Mouse (Mus musculus): ENCODE data around the gene Ptpn1. TPM values are rescaled to one million over a fixed set of nuclear protein-coding genes. Genes with fewer than 3 reads are reported as not detected.
A peak's percentile ranks its signal among the peaks of the same experiment; 100 is the strongest.

The Ptpn1 gene
- polyA plus RNA-seq, 1 experiment from 2014 or later: 102 TPM

GRCm38 (mm10) chr2:168005005-168005404, 73.1 kb downstream of the Ptpn1 start:
- ATAC-seq: no peak
- Histone ChIP-seq H3K4me1 (replicated peaks) (peaks cover 12% of the 10 kb centered on the region), H3K9me3 (peaks cover 6% of the 10 kb centered on the region; the same call in 1 of the 2 replicates), H3K27ac (no peak overlapping the region), H3K4me2 (replicated peaks) (no peak overlapping the region), H3K4me3 (replicated peaks) (no peak overlapping the region), H3K27me3 (no peaks in the 10 kb centered on the region), H3K9ac (replicated peaks) (no peak overlapping the region), H3K36me3 (no peaks in the 10 kb centered on the region)
- WGBS: 79% methylated on average over 3 of the region's 3 CpGs

GRCm38 (mm10) chr2:168005616-168006015, 73.8 kb downstream of the Ptpn1 start:
- H3K9me3 ChIP-seq: peaks cover under 1% of the 10 kb centered on the region; the same call in 1 of the 2 replicates
- WGBS: 65% methylated on average over 3 of the region's 3 CpGs
- no peak overlapping the region for H3K27ac ChIP-seq
- H3K27me3 ChIP-seq: no peaks in the 10 kb centered on the region
- peaks cover 18% of the 10 kb centered on the region for H3K4me1 ChIP-seq (replicated peaks)
- H3K4me2 ChIP-seq (replicated peaks): no peak overlapping the region
- no peak for ATAC-seq
- H3K9ac ChIP-seq (replicated peaks): no peak overlapping the region
- no peak overlapping the region for H3K4me3 ChIP-seq (replicated peaks)
- no peaks in the 10 kb centered on the region for H3K36me3 ChIP-seq

- no peak overlapping the region for H3K9ac ChIP-seq (replicated peaks)
These were observed 74.6 kb downstream of the Ptpn1 start for GRCm38 (mm10) chr2:168006489-168006888.

GRCm38 (mm10) chr2:168008132-168008531, 76.3 kb downstream of the Ptpn1 start:
- Histone ChIP-seq H3K4me3 (replicated peaks) (no peak overlapping the region), H3K27me3 (no peaks in the 10 kb centered on the region), H3K36me3 (no peaks in the 10 kb centered on the region), H3K4me1 (replicated peaks) (peaks cover 20% of the 10 kb centered on the region), H3K4me2 (replicated peaks) (no peak overlapping the region), H3K27ac (no peak overlapping the region), H3K9me3 (no peaks in the 10 kb centered on the region), H3K9ac (replicated peaks) (no peak overlapping the region)
- ATAC-seq: no peak
- WGBS: 57% methylated on average over 3 of the region's 3 CpGs

More at GRCm38 (mm10) chr2:168006489-168006888, 74.6 kb downstream of the Ptpn1 start:
- H3K4me2 ChIP-seq (replicated peaks): no peak overlapping the region
- no peaks in the 10 kb centered on the region for H3K36me3 ChIP-seq
- H3K27me3 ChIP-seq: no peaks in the 10 kb centered on the region
- H3K27ac ChIP-seq: no peak overlapping the region
- H3K4me1 ChIP-seq (replicated peaks): peaks cover 27% of the 10 kb centered on the region
- whole genome bisulfite sequencing: 85% methylated on average over 6 of the region's 6 CpGs
- ATAC-seq: no peak
- no peak overlapping the region for H3K4me3 ChIP-seq (replicated peaks)
- H3K9me3 ChIP-seq: no peaks in the 10 kb centered on the region

GRCm38 (mm10) chr2:168009936-168010668, 78.2 kb downstream of the Ptpn1 start, which contains the start of gene Ripor3:
Gene Ripor3, minus strand, starts transcription at chr2:168010618.
- no peak within 1 kb of the TSS for H3K4me3 ChIP-seq (replicated peaks)
- peaks cover 18% of the 10 kb centered on the region for H3K4me1 ChIP-seq (replicated peaks)
- WGBS: 35% methylated on average over 9 of the region's 9 CpGs
- H3K27ac ChIP-seq: peak within 1 kb of the TSS; percentile 47
- H3K4me2 ChIP-seq (replicated peaks): no peak within 1 kb of the TSS
- no peaks in the 10 kb centered on the region for H3K36me3 ChIP-seq
- H3K9me3 ChIP-seq: no peaks in the 10 kb centered on the region
- H3K27me3 ChIP-seq: no peaks in the 10 kb centered on the region
- no peak within 1 kb of the TSS for H3K9ac ChIP-seq (replicated peaks)
- ATAC-seq: no peak

GRCm38 (mm10) chr2:168010893-168011292, 79.0 kb downstream of the Ptpn1 start:
- ATAC-seq: no peak
- H3K9ac ChIP-seq (replicated peaks): no peak overlapping the region
- H3K4me1 ChIP-seq (replicated peaks): peaks cover 18% of the 10 kb centered on the region
- H3K4me2 ChIP-seq (replicated peaks): no peak overlapping the region
- 51% methylated on average over 11 of the region's 11 CpGs for WGBS
- H3K9me3 ChIP-seq: no peaks in the 10 kb centered on the region
- no peaks in the 10 kb centered on the region for H3K27me3 ChIP-seq
- no peak overlapping the region for H3K27ac ChIP-seq
- no peaks in the 10 kb centered on the region for H3K36me3 ChIP-seq
- H3K4me3 ChIP-seq (replicated peaks): no peak overlapping the region

- Histone ChIP-seq H3K36me3 (no peaks in the 10 kb centered on the region), H3K4me1 (replicated peaks) (0 out of 2 replicates have a peak, but pooled peaks cover 4% of the 10 kb centered on the region), H3K9ac (replicated peaks) (no peak overlapping the region), H3K4me3 (replicated peaks) (no peak overlapping the region), H3K27ac (no peak overlapping the region), H3K9me3 (no peaks in the 10 kb centered on the region), H3K4me2 (replicated peaks) (no peak overlapping the region), H3K27me3 (no peaks in the 10 kb centered on the region)
- 14% methylated on average over 5 of the region's 5 CpGs for WGBS
- ATAC-seq: 0 out of 2 replicates have a peak, but pooled peaks have one; percentile 20
These were observed 85.1 kb downstream of the Ptpn1 start for GRCm38 (mm10) chr2:168016951-168017391.

GRCm38 (mm10) chr2:168019201-168019715, 87.4 kb downstream of the Ptpn1 start:
- H3K36me3 ChIP-seq: no peaks in the 10 kb centered on the region
- no peak for ATAC-seq
- H3K4me2 ChIP-seq (replicated peaks): no peak overlapping the region
- no peak overlapping the region for H3K27ac ChIP-seq
- H3K9me3 ChIP-seq: no peaks in the 10 kb centered on the region
- no peaks in the 10 kb centered on the region for H3K27me3 ChIP-seq
- whole genome bisulfite sequencing: 80% methylated on average over 9 of the region's 9 CpGs
- 0 out of 2 replicates have a peak, but pooled peaks cover 4% of the 10 kb centered on the region for H3K4me1 ChIP-seq (replicated peaks)
- no peak overlapping the region for H3K9ac ChIP-seq (replicated peaks)
- H3K4me3 ChIP-seq (replicated peaks): no peak overlapping the region

GRCm38 (mm10) chr2:168023763-168024402, 92.0 kb downstream of the Ptpn1 start:
- no peak for ATAC-seq
- Histone ChIP-seq H3K4me3 (replicated peaks) (no peak overlapping the region), H3K4me2 (replicated peaks) (no peak overlapping the region), H3K27me3 (no peaks in the 10 kb centered on the region), H3K36me3 (no peaks in the 10 kb centered on the region), H3K9me3 (peaks cover 5% of the 10 kb centered on the region; the same call in 1 of the 2 replicates), H3K4me1 (replicated peaks) (no peaks in the 10 kb centered on the region), H3K27ac (no peak overlapping the region), H3K9ac (replicated peaks) (no peak overlapping the region)
- WGBS: 81% methylated on average over 3 of the region's 3 CpGs

GRCm38 (mm10) chr2:168025174-168025573, 93.3 kb downstream of the Ptpn1 start:
- H3K36me3 ChIP-seq: no peaks in the 10 kb centered on the region
- H3K27ac ChIP-seq: no peak overlapping the region
- no peak overlapping the region for H3K9ac ChIP-seq (replicated peaks)
- 71% methylated on average over 12 of the region's 12 CpGs for WGBS
- H3K4me3 ChIP-seq (replicated peaks): no peak overlapping the region
- H3K27me3 ChIP-seq: no peaks in the 10 kb centered on the region
- ATAC-seq: no peak
- H3K9me3 ChIP-seq: peaks cover 5% of the 10 kb centered on the region; the same call in 1 of the 2 replicates
- no peaks in the 10 kb centered on the region for H3K4me1 ChIP-seq (replicated peaks)
- H3K4me2 ChIP-seq (replicated peaks): no peak overlapping the region

GRCm38 (mm10) chr2:168025882-168026281, 94.0 kb downstream of the Ptpn1 start:
- no peak overlapping the region for H3K27ac ChIP-seq
- H3K4me3 ChIP-seq (replicated peaks): no peak overlapping the region
- H3K36me3 ChIP-seq: no peaks in the 10 kb centered on the region
- no peak overlapping the region for H3K9ac ChIP-seq (replicated peaks)
- no peaks in the 10 kb centered on the region for H3K4me1 ChIP-seq (replicated peaks)
- 85% methylated on average over 8 of the region's 8 CpGs for WGBS
- H3K27me3 ChIP-seq: no peaks in the 10 kb centered on the region
- H3K9me3 ChIP-seq: peaks cover 5% of the 10 kb centered on the region; the same call in 1 of the 2 replicates
- no peak for ATAC-seq
- H3K4me2 ChIP-seq (replicated peaks): no peak overlapping the region

GRCm38 (mm10) chr2:168026467-168026866, 94.6 kb downstream of the Ptpn1 start:
- Histone ChIP-seq H3K27me3 (no peaks in the 10 kb centered on the region), H3K9ac (replicated peaks) (no peak overlapping the region), H3K36me3 (no peaks in the 10 kb centered on the region), H3K4me2 (replicated peaks) (no peak overlapping the region), H3K27ac (no peak overlapping the region), H3K9me3 (peaks cover 5% of the 10 kb centered on the region; the same call in 1 of the 2 replicates), H3K4me1 (replicated peaks) (no peaks in the 10 kb centered on the region), H3K4me3 (replicated peaks) (no peak overlapping the region)
- ATAC-seq: no peak
- 55% methylated on average over 3 of the region's 3 CpGs for WGBS
